Mouse (Mus musculus) heart, embryonic 13.5 days (tissue): ENCODE measurements around the gene Aacs. TPM values are rescaled to one million over a fixed set of nuclear protein-coding genes. Genes with fewer than 3 reads are reported as not detected.
"Not testable (repeated sequence)": the region's sequence is repeated elsewhere in the genome, so short reads cannot be mapped to it uniquely, and the experiment has no call there.

Experiments used
- ATAC-seq: fragments of 200-750 bp; cut with Nextera tagmentation; 2 replicates; pipeline ENCODE4 v1.8.0; 2017; ENCODE audit warnings: moderate TSS enrichment; ENCODE audit not compliant: insufficient number of reproducible peaks, low FRiP score, low TSS enrichment; ENCODE audit errors: extremely low read depth
- H3K27ac ChIP-seq: fragments of 300-500 bp; sonication (generic); replicated peaks from 2 replicates; pipeline ENCODE4 v1.5.1; 2015; ENCODE audit warnings: moderate library complexity, mild to moderate bottlenecking, inconsistent platforms
- H3K27me3 ChIP-seq: fragments of 300-500 bp; sonication (generic); replicated peaks from 2 replicates; pipeline ENCODE4 v1.6.1; 2015; ENCODE audit warnings: mild to moderate bottlenecking, inconsistent platforms
- H3K36me3 ChIP-seq: fragments of 300-500 bp; sonication (generic); 2 replicates; pipeline ENCODE4 v1.6.1; 2015; ENCODE audit warnings: mild to moderate bottlenecking, inconsistent platforms
- H3K4me1 ChIP-seq: fragments of 300-500 bp; sonication (generic); 2 replicates; pipeline ENCODE4 v1.6.1; 2015; ENCODE audit warnings: inconsistent platforms
- H3K4me2 ChIP-seq: fragments of 300-500 bp; sonication (generic); 2 replicates; pipeline ENCODE4 v1.6.1; 2015; ENCODE audit warnings: inconsistent platforms, mild to moderate bottlenecking, moderate library complexity
- H3K4me3 ChIP-seq: fragments of 300-500 bp; sonication (generic); 2 replicates; pipeline ENCODE4 v1.5.1; 2015; ENCODE audit warnings: moderate library complexity, mild to moderate bottlenecking, inconsistent platforms
- H3K9ac ChIP-seq: fragments of 300-500 bp; sonication (generic); 2 replicates; pipeline ENCODE4 v1.6.1; 2015; ENCODE audit warnings: inconsistent platforms, mild to moderate bottlenecking, moderate library complexity
- H3K9me3 ChIP-seq: fragments of 300-500 bp; sonication (generic); 2 replicates; pipeline ENCODE4 v1.6.1; 2016; ENCODE audit warnings: inconsistent platforms
- WGBS: fragments of 180-500 bp; shearing (Covaris S2); methylation state at CpG from one replicate; pipeline ENCODE4 v1.1.7; 2015; ENCODE audit warnings: mixed read lengths; 5-methylcytosine and 5-hydroxymethylcytosine counted together
- polyA plus RNA-seq: library from polyadenylated mRNA; unstranded; fragments of >200 nt; fragmentation: Nextera tagmentation; extraction: Ambion mirVana; gene quantifications from 2 replicates; pipeline ENCODE4 v1.2.1, GENCODE M21; 2015

Gene Aacs
- polyA plus RNA-seq, 1 experiment from 2014 or later: 15.3 TPM

GRCm38 (mm10) chr5:125483712-125484611, 8.3 kb downstream of the Aacs start:
- ATAC-seq: no peak
- no peaks in the 10 kb centered on the region for H3K9me3 ChIP-seq
- H3K9ac ChIP-seq: no peak overlapping the region
- peaks cover 9% of the 10 kb centered on the region for H3K4me1 ChIP-seq
- H3K4me2 ChIP-seq: no peak overlapping the region
- 70% methylated on average over 6 of the region's 6 CpGs for WGBS
- H3K36me3 ChIP-seq: peaks cover 31% of the 10 kb centered on the region
- H3K4me3 ChIP-seq: no peak overlapping the region
- no peaks in the 10 kb centered on the region for H3K27me3 ChIP-seq
- H3K27ac ChIP-seq: no peak overlapping the region

GRCm38 (mm10) chr5:125485031-125485778, 9.6 kb downstream of the Aacs start:
- Histone ChIP-seq H3K36me3 (peaks cover 40% of the 10 kb centered on the region), H3K9me3 (no peaks in the 10 kb centered on the region), H3K4me3 (no peak overlapping the region), H3K27ac (no peak overlapping the region), H3K4me1 (peaks cover 9% of the 10 kb centered on the region), H3K4me2 (no peak overlapping the region), H3K27me3 (no peaks in the 10 kb centered on the region), H3K9ac (no peak overlapping the region)
- WGBS: 89% methylated on average over 4 of the region's 4 CpGs
- no peak for ATAC-seq

GRCm38 (mm10) chr5:125486088-125486487, 10.5 kb downstream of the Aacs start:
- no peak for ATAC-seq
- H3K9me3 ChIP-seq: no peaks in the 10 kb centered on the region

GRCm38 (mm10) chr5:125487375-125488115, 11.9 kb downstream of the Aacs start:
- no peak overlapping the region for H3K27ac ChIP-seq
- no peaks in the 10 kb centered on the region for H3K27me3 ChIP-seq
- H3K9ac ChIP-seq: peak overlapping the region; percentile 33; the same call in 1 of the 2 replicates
- no peaks in the 10 kb centered on the region for H3K9me3 ChIP-seq
- ATAC-seq: no peak
- H3K4me2 ChIP-seq: no peak overlapping the region
- 69% methylated on average over 11 of the region's 11 CpGs for WGBS
- H3K4me1 ChIP-seq: peaks cover 9% of the 10 kb centered on the region
- no peak overlapping the region for H3K4me3 ChIP-seq
- H3K36me3 ChIP-seq: peaks cover 54% of the 10 kb centered on the region

More at GRCm38 (mm10) chr5:125486088-125486487, 10.5 kb downstream of the Aacs start:
- 69% methylated on average over 1 of the region's 1 CpGs for WGBS
- Histone ChIP-seq H3K4me1 (peaks cover 9% of the 10 kb centered on the region), H3K4me3 (no peak overlapping the region), H3K27ac (no peak overlapping the region), H3K36me3 (peaks cover 49% of the 10 kb centered on the region), H3K27me3 (no peaks in the 10 kb centered on the region), H3K4me2 (no peak overlapping the region), H3K9ac (no peak overlapping the region)

DNA sequence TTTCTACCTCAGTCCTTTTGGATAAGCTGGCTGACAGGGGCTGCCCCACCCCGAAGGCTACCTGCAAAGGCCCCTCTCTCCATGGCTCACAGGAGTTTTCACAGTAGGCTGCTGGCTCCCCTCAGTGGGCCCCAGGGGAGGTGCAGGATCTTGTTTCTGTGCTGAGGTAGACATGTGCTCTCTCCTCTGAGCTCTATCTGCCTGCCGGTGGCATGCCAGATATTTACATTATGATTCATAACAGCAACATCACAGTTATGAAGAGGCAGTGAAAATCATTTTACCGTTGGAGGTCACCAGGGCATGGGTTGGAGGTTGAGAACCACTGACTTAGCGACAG, 12.5 kb downstream of the Aacs start:
- Histone ChIP-seq H3K9ac (no peak overlapping the region; the same call in 1 of the 2 replicates), H3K27me3 (no peaks in the 10 kb centered on the region), H3K9me3 (no peaks in the 10 kb centered on the region), H3K27ac (no peak overlapping the region), H3K4me2 (no peak overlapping the region), H3K36me3 (peaks cover 54% of the 10 kb centered on the region), H3K4me3 (no peak overlapping the region), H3K4me1 (peaks cover 9% of the 10 kb centered on the region)
- no peak for ATAC-seq
- WGBS: 54% methylated on average over 4 of the region's 4 CpGs

DNA sequence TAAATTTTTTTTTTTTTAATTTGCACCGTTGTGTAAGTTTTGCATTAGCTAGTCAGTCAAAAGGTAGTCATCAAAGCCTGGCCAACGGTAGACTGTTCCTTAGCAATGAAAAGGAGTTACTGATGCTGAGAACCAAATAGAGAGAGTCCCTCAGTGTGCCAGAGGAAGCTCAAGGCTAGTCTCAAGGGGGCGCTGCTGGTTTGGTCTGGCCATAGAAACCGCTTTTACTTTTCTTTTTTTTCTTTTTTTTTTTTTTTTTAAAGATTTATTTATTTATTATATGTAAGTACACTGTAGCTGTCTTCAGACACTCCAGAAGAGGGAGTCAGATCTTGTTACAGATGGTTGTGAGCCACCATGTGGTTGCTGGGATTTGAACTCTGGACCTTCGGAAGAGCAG, 13.3 kb downstream of the Aacs start:
- H3K27me3 ChIP-seq, H3K9ac ChIP-seq, H3K4me3 ChIP-seq, ATAC-seq, H3K4me1 ChIP-seq, H3K4me2 ChIP-seq, H3K27ac ChIP-seq, H3K9me3 ChIP-seq: not testable (repeated sequence)
- WGBS: 86% methylated on average over 5 of the region's 5 CpGs
- peaks cover 50% of the 10 kb centered on the region for H3K36me3 ChIP-seq

GRCm38 (mm10) chr5:125491107-125491506, 15.5 kb downstream of the Aacs start:
- no peaks in the 10 kb centered on the region for H3K9me3 ChIP-seq
- peaks cover 9% of the 10 kb centered on the region for H3K4me1 ChIP-seq
- H3K27me3 ChIP-seq: no peaks in the 10 kb centered on the region
- H3K4me2 ChIP-seq: no peak overlapping the region
- no peak overlapping the region for H3K27ac ChIP-seq
- peaks cover 49% of the 10 kb centered on the region for H3K36me3 ChIP-seq
- H3K4me3 ChIP-seq: no peak overlapping the region
- WGBS: 83% methylated on average over 10 of the region's 10 CpGs
- H3K9ac ChIP-seq: no peak overlapping the region
- no peak for ATAC-seq

DNA sequence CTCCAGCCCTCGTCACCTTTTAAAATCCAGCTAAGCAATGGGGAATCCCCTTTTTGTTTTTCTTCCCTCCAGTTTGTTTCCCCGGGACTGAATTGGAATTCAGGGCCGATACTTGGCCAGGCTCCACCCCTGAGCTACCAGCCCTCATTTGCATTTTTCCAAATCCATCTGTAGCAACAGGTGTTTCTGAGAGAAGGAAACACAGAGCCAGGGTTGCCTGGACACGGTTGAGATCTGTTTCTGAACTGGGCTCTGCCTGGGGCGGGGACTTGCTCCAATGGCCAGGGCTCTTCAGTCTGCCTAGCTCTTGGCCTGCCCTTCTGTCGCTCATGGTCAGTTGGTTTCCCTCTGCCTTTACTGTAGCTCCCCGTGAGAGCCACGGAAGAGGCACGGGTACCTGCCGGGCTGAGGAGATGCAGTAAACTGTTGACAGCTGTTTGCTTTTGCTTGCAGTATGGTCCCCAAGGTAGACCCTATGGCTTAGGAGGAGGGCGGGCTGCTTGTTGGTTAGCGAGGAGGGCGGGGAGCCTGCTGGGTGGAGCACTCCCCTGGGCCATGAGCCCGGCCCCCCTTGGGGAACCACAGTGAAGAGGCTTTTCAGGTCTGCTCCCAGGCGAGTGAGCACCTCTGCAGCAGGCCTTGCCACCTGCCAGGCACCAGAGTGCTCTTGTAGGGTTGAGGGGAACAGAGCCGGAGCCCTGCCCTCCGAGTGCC, 16.9 kb downstream of the Aacs start:
- Histone ChIP-seq H3K4me3 (no peak overlapping the region), H3K27me3 (no peaks in the 10 kb centered on the region), H3K4me1 (peaks cover 8% of the 10 kb centered on the region), H3K9me3 (no peaks in the 10 kb centered on the region), H3K36me3 (peaks cover 45% of the 10 kb centered on the region), H3K27ac (no peak overlapping the region), H3K4me2 (no peak overlapping the region), H3K9ac (no peak overlapping the region)
- 61% methylated on average over 17 of the region's 17 CpGs for WGBS
- no peak for ATAC-seq

GRCm38 (mm10) chr5:125493093-125493423, 17.4 kb downstream of the Aacs start:
- WGBS: 71% methylated on average over 5 of the region's 5 CpGs

GRCm38 (mm10) chr5:125495655-125496054, 20.0 kb downstream of the Aacs start:
- Histone ChIP-seq H3K36me3 (peaks cover 38% of the 10 kb centered on the region), H3K9me3 (no peaks in the 10 kb centered on the region), H3K4me3 (no peak overlapping the region), H3K9ac (no peak overlapping the region), H3K27me3 (no peaks in the 10 kb centered on the region), H3K4me1 (no peaks in the 10 kb centered on the region), H3K4me2 (no peak overlapping the region), H3K27ac (no peak overlapping the region)
- 79% methylated on average over 10 of the region's 10 CpGs for whole genome bisulfite sequencing
- no peak for ATAC-seq

More at GRCm38 (mm10) chr5:125493093-125493423, 17.4 kb downstream of the Aacs start:
- H3K9ac ChIP-seq: no peak overlapping the region
- H3K4me2 ChIP-seq: no peak overlapping the region
- no peaks in the 10 kb centered on the region for H3K9me3 ChIP-seq
- ATAC-seq: no peak
- no peak overlapping the region for H3K4me3 ChIP-seq
- no peaks in the 10 kb centered on the region for H3K27me3 ChIP-seq
- peaks cover 3% of the 10 kb centered on the region for H3K4me1 ChIP-seq
- H3K36me3 ChIP-seq: peaks cover 45% of the 10 kb centered on the region
- H3K27ac ChIP-seq: no peak overlapping the region
